Mouse (Mus musculus) olfactory bulb, adult 2 months (tissue): ENCODE data around the gene Tubgcp6. TPM values are rescaled to one million over a fixed set of nuclear protein-coding genes. Genes with fewer than 3 reads are reported as not detected.

Experiments
- H3K27ac ChIP-seq: fragments of 200-500 bp; 2 replicates; pipeline ENCODE4 v1.5.1; 2012; ENCODE audit warnings: low read depth, low read length; ENCODE audit not compliant: insufficient read depth
- H3K4me1 ChIP-seq: fragments of 200-500 bp; 2 replicates; pipeline ENCODE4 v1.6.1; 2012; ENCODE audit warnings: low read length; ENCODE audit not compliant: control insufficient read depth, insufficient read depth
- H3K4me3 ChIP-seq: fragments of 200-500 bp; 2 replicates; pipeline ENCODE4 v1.5.1; 2012; ENCODE audit warnings: mild to moderate bottlenecking, low read depth, low read length, moderate library complexity; ENCODE audit not compliant: insufficient read depth
- CTCF ChIP-seq: fragments of 200-500 bp; IDR thresholded peaks from 2 replicates; pipeline ENCODE4 v1.5.1; 2012; ENCODE audit warnings: low read depth, mild to moderate bottlenecking, low read length, moderate library complexity; ENCODE audit not compliant: insufficient read depth
- POLR2A ChIP-seq: fragments of 200-500 bp; IDR thresholded peaks from 2 replicates; pipeline ENCODE4 v1.6.1; 2012; ENCODE audit warnings: mild to moderate bottlenecking, low read depth, low read length, moderate library complexity; ENCODE audit not compliant: insufficient read depth
- WGBS: fragments of 180-500 bp; shearing (Covaris S2); methylation state at CpG from one replicate; pipeline ENCODE4 v1.1.7; 2018; 5-methylcytosine and 5-hydroxymethylcytosine counted together
- polyA plus RNA-seq: library from polyadenylated mRNA; stranded (reverse); fragments of >200 nt; gene quantifications from 2 replicates; pipeline ENCODE4 v1.2.4, GENCODE M21; 2012; ENCODE audit warnings: low replicate concordance; ENCODE audit not compliant: missing spikeins, insufficient read depth, insufficient read length

Tubgcp6 gene
- polyA plus RNA-seq, 1 experiment = 77.8 TPM

GRCm38 (mm10) chr15:89098616-89099015 is 24.3 kb downstream of the Tubgcp6 start:
- no peak for TF ChIP-seq CTCF
- no peak for TF ChIP-seq POLR2A
- Histone ChIP-seq H3K4me1 (no peaks in the 10 kb centered on the region), H3K27ac (no peak overlapping the region), H3K4me3 (no peak overlapping the region)
- WGBS = 80% methylated on average over 7 of the region's 7 CpGs

DNA sequence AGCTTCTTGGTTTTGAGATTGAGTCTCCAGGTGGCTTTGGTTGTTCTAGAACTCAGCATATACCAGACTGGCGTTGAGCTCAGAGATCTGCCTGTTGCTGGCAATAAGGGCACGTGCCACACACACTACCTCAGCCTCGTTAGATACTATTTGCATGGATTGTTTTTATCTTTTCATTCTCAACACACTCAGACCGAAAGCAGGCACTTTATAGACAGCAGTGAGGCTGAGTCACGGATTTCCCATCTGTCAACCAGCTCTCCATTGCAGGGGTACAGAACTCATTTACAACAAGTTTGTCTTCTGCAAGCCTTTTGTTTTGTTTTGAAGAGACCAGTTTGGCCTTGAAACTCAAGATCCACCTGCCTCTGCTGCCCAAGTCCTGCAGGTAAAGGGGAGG is 25.5 kb downstream of the Tubgcp6 start:
- Histone ChIP-seq H3K4me3 (no peak overlapping the region), H3K4me1 (no peaks in the 10 kb centered on the region), H3K27ac (no peak overlapping the region)
- WGBS = 72% methylated on average over 5 of the region's 5 CpGs
- no peak for TF ChIP-seq POLR2A

- WGBS = 50% methylated on average over 5 of the region's 5 CpGs
- H3K4me3 ChIP-seq = no peak overlapping the region
These were observed 30.7 kb downstream of the Tubgcp6 start for GRCm38 (mm10) chr15:89092181-89092580.

DNA sequence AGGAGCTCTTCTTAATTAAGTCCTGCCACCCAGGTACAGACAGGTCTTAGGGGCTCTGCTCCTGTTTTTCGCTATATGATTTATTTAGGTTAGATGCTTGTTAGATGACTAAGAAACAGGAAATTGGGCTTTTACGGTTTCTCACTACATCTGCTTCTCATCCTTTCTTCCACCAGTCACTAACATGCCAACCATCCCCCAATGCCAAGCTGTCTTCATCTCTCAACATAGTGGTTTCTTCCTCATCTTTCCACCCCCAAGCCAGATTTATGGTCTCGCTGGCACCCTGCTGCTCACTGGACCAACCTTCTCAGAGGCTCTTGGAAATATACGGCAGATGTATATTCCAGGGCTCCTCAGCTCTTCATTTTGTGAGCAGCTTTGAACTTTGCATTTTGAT is 32.2 kb downstream of the Tubgcp6 start:
- WGBS = 72% methylated on average over 4 of the region's 4 CpGs
- peaks cover 4% of the 10 kb centered on the region for H3K4me1 ChIP-seq
- TF ChIP-seq POLR2A (no peak), CTCF (no peak)
- H3K27ac ChIP-seq = no peak overlapping the region
- no peak overlapping the region for H3K4me3 ChIP-seq

More at GRCm38 (mm10) chr15:89092181-89092580, 30.7 kb downstream of the Tubgcp6 start:
- Histone ChIP-seq H3K4me1 (peaks cover 4% of the 10 kb centered on the region), H3K27ac (no peak overlapping the region)
- TF ChIP-seq CTCF (no peak), POLR2A (no peak)

DNA sequence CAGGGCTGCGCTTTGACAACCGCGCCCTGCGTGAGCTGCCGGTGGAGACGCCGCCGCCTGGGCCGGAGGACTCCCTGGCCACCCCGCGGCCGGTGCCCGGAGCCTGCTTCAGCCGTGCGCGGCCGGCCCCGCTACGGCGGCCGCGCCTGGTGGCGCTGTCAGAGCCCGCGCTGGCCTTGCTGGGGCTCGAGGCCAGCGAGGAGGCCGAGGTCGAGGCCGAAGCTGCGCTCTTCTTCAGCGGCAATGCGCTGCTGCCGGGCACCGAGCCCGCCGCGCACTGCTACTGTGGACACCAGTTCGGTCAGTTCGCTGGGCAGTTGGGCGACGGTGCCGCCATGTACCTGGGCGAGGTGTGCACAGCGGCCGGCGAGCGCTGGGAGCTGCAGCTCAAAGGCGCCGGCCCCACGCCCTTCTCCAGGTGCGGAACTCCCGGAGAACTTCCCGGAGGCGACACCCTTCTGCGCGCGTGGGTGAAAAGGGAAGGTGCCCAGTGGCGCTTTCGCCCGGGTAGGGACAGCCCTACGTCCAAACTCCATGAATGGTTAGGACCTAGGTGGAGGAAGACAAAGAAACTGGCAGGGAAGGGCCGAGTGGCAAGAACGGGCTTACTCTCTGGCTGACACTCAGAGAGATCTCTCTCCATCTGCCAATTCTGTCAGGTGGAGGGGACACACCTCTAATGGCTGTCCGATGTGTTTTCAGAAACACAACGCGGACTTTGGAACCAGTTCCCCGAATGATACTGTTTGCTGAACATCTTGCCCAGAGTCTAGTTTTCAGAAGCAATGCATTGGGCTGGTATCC is 33.5 kb downstream of the Tubgcp6 start:
- TF ChIP-seq CTCF (no peak), POLR2A (no peak)
- WGBS = 1% methylated on average over 68 of the region's 68 CpGs
- Histone ChIP-seq H3K4me1 (peaks cover 4% of the 10 kb centered on the region), H3K27ac (peak overlapping the region; percentile 18; the same call in 1 of the 2 replicates), H3K4me3 (peak overlapping the region; percentile 88)

- no peak for TF ChIP-seq CTCF
- peak; percentile 93 for TF ChIP-seq POLR2A
- Histone ChIP-seq H3K4me3 (peak within 1 kb of the TSS; percentile 88), H3K27ac (peak within 1 kb of the TSS; percentile 58; the same call in 1 of the 2 replicates), H3K4me1 (peaks cover 4% of the 10 kb centered on the region)
- WGBS = 1% methylated on average over 38 of the region's 38 CpGs
These were observed 34.2 kb downstream of the Tubgcp6 start, which contains the start of gene Selenoo for GRCm38 (mm10) chr15:89088607-89089247. Gene Selenoo, plus strand, starts transcription at chr15:89089084.

DNA sequence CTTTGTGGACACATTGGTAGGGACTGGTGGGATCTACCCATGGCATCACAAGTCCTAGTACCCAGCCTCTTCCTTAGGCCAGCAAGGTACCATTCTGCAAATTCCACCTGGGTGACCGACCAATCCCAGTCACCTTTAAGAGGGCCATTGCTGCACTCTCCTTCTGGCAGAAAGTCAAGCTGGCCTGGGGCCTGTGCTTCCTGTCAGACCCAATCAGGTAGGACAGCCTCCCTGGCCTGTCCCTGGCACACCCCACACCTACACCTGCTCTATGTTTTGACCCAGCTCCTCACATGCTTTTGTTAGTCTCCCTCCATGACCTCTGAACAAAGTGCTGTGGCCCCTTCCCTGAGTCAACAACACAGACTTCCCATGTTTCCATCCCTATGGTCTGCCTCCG is 38.1 kb downstream of the Tubgcp6 start:
- no peaks in the 10 kb centered on the region; the same call in 1 of the 2 replicates for H3K4me1 ChIP-seq
- WGBS = 87% methylated on average over 2 of the region's 2 CpGs
- no peak overlapping the region for H3K27ac ChIP-seq
- H3K4me3 ChIP-seq = no peak overlapping the region
- TF ChIP-seq CTCF (no peak), POLR2A (no peak)

GRCm38 (mm10) chr15:89083906-89084305 is 39.0 kb downstream of the Tubgcp6 start:
- Histone ChIP-seq H3K4me3 (no peak overlapping the region), H3K4me1 (no peaks in the 10 kb centered on the region), H3K27ac (no peak overlapping the region)
- 97% methylated on average over 1 of the region's 1 CpGs for WGBS
- TF ChIP-seq POLR2A (no peak), CTCF (no peak)

DNA sequence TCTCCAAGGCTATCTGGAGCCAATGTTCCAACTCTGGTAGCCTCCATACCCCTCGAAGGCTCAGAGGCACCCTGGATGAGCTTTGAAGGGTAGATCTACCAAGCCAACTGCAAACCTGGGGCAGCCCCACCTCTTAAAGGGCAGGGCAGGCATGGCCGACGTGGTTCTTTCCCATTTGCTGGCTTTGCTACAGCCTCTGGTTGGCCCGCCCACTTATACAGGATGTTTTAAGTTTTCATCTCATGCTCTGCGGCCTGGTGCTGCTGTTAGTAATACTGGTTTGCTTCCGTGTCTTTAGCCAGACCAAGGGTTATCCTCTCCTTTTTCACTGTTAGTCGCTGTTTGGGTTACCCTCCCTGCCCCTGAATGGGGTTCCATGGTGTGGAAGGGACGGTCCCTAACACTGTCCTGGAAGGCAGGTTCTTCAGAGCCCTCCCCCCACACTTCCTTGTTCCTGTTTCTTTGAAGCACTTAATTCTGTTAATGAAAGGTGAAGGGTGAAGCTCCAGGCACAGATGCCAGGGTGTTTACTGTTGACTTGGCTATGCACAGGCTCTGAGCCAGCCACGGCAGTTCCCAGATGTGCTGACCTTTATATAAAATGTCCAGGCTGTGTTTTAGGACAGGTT is 44.6 kb downstream of the Tubgcp6 start:
- Histone ChIP-seq H3K4me1 (peaks cover 24% of the 10 kb centered on the region), H3K4me3 (no peak overlapping the region), H3K27ac (no peak overlapping the region)
- WGBS = 65% methylated on average over 9 of the region's 9 CpGs
- TF ChIP-seq POLR2A = no peak
- TF ChIP-seq CTCF = no peak
